Mouse (Mus musculus): ENCODE results near the gene Srp68.

The Srp68 gene

GRCm38 (mm10) chr11:116274045-116274666 is at the start of gene Srp68:
TSS of gene Srp68 (minus strand) at chr11:116274217.
- peak; percentile 94 for DNase-seq (ENCODE audit: low spot score)

- DNase-seq (ENCODE audit: low spot score), result peak; percentile 82
Measured at GRCm38 (mm10) chr11:116318719-116319659, 45.0 kb upstream of the Srp68 start.

GRCm38 (mm10) chr11:116312359-116312758 is 38.3 kb upstream of the Srp68 start:
- DNase-seq (ENCODE audit: low spot score), result no peak

DNA sequence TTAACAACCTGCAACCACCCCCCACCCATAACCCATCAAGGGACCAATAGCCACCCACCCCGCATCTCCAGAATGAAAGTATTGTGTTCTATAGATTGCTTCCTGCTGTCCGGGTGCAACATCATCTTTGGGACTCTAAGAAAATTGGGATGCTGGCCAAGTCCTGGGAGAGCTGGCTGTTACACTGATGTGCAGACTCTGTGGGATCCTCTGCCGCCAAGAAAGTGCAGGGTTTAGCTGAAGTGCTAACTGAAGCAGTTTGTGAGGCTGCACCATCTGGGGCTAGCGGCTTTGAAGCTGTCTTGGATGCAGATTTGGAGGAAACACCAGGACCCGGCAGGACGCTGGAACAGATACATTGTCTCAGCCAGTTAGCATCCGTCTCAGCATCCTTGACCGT is 37.2 kb upstream of the Srp68 start:
- DNase-seq (ENCODE audit: low spot score), result peak; percentile 70

- no peak for DNase-seq (ENCODE audit: low spot score)
Measured at GRCm38 (mm10) chr11:116309601-116310000, 35.6 kb upstream of the Srp68 start.

DNA sequence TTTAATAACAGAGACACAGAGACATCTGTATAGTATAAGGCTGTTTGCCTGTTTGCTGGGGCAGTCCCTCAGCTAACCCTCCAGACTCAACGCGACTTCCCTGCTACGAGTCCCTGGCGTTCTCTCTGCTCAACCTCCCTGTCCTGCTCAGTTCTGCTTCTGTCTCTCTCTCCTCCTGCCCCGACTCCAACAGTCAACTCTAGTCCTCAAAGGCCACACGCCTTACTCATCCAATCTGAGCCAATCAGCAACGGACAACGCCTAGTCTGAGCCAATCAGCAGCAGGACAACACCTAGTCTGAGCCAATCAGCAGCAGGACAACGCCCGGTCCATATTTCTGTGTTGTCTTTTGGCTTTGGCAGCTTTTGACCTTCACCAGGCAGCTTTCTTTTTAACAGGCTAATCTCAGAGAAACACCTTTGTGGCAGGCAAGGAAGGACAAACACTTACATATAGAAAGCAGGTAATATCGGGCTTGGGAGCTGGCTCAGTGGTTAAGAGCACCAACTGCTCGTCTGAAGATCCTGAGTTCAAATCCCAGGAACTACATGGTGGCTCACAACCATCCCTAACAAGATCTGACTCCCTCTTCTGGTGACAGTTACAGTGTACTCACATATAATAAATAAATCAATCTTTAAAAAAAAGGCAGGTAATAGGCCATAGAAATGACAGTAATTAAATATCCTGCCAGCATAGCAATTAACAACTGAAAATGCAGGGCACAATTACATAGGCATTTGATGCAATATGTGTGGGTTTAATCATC is 33.9 kb upstream of the Srp68 start:
- peak; percentile 80 for DNase-seq (ENCODE audit: low spot score)

- DNase-seq (ENCODE audit: low spot score), result no peak
Measured at GRCm38 (mm10) chr11:116307019-116307725, 33.2 kb upstream of the Srp68 start, which contains the start of gene Exoc7. TSS of gene Exoc7 (minus strand) at chr11:116307233.

DNA sequence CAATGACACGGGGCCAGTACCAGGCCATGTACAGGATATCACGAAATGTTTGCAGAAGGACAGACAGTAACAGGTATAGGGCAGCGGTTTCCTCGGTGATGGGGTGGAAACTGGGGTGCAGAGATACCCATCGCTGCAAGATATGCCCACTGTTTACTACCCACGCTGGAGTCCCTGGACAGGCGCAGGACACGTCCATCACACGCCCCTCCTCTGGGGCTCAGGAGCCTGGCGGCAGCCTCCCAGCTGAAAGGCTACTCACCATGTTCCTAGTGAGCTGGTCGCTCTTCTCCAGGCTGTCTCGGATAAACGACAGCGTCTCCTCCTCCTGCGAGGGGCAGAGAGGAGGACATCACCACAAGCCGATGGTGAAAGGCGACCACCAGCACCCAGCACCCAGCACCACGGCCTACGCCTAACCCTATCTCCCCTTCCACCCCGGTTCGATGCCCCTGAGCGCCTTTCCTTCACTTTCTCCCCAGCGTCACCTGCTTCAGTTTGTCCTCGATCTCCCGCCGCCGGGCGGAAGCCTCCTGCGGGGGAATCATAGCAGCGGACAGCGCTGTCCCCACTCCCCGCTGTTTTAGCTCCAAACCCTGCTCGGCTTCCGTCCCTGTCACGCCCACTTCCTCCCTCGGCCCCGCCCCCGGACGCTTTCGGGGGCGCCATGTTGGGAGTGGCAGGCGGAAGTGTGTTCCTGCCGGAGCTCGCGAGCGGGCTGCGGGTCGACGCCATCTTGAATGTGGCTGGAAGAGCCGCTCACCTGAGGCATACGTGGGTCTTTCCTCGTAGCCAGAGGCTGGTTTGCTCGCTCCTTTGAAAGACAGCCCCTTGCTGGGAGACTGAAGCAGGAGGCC is 32.3 kb upstream of the Srp68 start:
- peak; percentile 93 for DNase-seq (ENCODE audit: low spot score)

- no peak for DNase-seq (ENCODE audit: low spot score)
Measured at GRCm38 (mm10) chr11:116305423-116305822, 31.4 kb upstream of the Srp68 start.

DNA sequence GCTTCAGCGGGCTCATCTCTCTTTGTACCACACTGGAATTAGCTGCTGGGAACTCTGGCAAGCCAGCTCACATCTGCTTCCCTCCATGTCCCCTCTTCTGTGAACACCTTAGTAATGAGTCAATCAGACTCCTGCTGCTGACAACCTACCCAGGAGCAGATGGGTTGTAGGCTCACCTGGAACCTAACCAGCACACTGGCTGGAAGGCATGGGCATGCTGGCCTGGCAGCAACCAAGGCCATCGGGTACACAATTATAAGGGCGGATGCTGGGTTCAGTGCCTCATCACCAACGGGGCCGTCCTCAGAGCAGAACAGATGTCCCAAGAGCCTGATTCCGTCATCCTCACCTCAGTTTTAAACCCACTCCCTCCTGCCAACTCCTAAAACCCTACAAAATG is 24.6 kb upstream of the Srp68 start:
- no peak for DNase-seq (ENCODE audit: low spot score)

DNA sequence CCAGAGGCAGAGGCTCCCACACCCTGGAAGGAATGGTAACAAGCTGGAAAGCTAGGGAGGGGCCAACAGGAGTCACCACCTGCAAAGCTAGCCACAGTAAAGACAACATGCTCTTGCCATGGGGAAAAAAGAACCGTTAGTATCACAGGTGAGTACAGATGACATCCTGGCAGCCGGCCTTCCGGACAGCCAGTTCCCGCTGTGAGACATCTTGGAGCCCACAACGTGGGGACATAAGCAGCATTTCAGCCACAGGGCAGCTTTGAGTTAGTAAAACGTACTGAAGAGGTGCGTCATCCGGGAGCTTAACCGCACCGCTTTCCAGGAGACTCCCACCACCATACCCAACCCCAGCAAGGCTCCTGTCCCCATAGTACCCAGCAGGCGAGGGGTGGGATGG is 24.2 kb upstream of the Srp68 start:
- no peak for DNase-seq (ENCODE audit: low spot score)

- DNase-seq (ENCODE audit: low spot score), result no peak
Measured at GRCm38 (mm10) chr11:116297017-116297416, 23.0 kb upstream of the Srp68 start.

DNA sequence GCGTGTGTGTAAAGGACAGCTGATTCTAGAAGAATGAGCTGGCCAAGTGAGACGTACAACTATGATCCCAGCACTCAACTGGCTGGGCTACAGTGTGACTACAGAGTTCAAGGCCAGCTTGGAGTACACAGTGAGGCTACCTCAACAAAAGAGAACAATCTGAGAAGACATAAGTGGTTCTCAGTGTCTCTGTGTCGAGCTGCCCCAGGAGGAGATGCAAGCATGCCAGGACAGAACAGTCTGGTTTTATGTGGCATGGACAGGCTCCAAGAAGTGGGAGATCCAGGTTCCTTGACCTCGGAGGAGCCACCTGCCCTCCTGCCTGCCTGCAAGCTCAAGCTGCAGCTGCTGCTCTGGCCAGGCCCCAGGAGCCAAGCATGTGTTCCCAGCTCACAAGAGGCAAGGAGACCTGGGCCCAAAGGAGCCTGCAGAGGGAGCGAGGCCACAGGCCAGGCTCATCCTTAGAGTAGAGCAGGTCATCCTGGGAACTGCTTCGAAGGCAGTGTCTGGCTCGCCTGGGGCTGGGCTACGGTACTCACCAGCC is 22.2 kb upstream of the Srp68 start:
- peak; percentile 81 for DNase-seq (ENCODE audit: low spot score)

DNA sequence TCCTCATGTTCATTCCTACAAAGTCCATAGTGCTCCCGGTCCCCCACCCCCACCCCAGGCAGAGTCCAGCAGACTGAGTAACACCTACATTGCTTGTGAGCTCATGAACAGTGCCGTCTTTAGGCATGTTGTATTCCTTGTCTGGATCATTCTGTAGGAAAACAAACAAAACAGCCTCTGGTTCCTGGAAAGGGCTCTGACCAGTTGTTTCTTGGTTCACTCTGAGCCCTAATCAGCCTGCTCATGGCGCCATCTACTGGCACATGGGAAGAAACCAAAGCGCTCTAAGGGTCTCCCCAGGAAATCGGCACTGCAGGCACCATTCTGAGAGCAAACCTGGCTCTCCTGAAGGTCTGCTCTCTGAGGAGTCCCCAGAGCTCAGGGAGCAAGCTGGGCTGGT is 20.3 kb upstream of the Srp68 start:
- no peak for DNase-seq (ENCODE audit: low spot score)

- DNase-seq (ENCODE audit: low spot score), result no peak
Measured at GRCm38 (mm10) chr11:116293538-116294137, 19.6 kb upstream of the Srp68 start.

DNA sequence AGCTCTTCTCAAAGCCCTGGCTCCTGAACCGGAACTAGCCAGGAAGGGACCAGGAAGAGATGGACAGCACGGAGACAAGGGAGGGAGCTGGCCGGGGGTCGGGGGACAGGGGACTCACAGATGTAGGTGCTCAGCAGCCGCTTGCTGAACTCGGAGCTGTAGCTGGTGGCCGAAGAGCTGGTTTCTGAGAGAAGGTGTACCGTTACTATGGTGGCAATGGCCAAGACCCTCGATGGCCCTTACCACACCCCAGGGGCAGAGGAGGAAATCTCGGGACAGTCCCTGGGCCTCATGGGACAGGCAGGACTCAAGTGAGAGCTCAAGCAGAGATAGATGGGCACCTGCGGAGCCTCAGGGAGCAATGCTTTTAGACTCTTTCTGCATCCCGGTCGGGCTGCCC is 18.4 kb upstream of the Srp68 start:
- DNase-seq (ENCODE audit: low spot score), result no peak

- DNase-seq (ENCODE audit: low spot score), result no peak
Measured at GRCm38 (mm10) chr11:116290556-116290955, 16.5 kb upstream of the Srp68 start.

DNA sequence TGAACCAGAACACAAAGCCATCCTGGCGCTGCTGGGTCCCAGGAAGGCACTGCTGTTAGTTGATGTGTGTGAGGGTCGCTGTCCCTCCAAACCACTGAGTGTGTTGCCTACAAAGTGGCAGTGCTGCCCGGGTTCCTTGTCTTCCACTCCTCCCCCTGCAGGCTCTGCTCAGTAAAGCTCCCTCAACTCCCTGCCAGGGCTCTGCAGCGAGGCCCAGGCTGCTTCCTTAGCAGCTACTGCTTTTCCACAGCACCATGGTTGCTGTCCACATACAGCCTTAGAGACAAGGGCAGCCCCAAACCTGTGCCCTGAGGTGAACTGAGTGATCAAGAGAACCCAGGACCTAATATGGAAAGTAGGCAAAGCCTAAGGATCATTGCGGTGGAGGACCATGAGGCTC is 13.3 kb upstream of the Srp68 start:
- DNase-seq (ENCODE audit: low spot score), result no peak

DNA sequence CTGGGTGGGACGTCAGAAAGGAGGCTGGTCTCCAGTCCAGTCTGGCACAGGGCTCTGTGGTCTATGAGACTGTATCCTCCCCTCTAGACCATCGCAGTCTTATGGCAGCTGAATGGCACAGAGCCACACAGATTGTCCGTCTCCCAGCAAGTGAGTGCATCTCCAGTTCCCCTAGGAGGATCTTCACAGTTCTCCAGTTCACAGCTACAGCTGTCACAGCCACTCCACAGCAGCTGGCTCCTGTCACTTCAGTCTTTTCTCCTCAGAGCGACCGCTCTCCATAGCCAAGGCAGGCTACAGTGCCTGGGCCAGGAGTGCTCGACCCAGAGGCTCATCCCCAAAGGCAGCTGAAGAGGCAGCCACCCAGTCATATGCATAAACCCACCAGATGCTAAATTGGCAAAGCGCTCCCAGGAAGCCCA is 11.8 kb upstream of the Srp68 start:
- no peak for DNase-seq (ENCODE audit: low spot score)

- DNase-seq (ENCODE audit: low spot score), result no peak
Measured at GRCm38 (mm10) chr11:116283982-116284381, 10.0 kb upstream of the Srp68 start.
